Mouse (Mus musculus): ENCODE measurements around the gene Lce1m. TPM values are rescaled to one million over a fixed set of nuclear protein-coding genes. Genes with fewer than 3 reads are reported as not detected.
"Not testable (repeated sequence)": the region's sequence is repeated elsewhere in the genome, so short reads cannot be mapped to it uniquely, and the experiment has no call there.

Lce1m gene
- total RNA-seq (2021): not detected
- long read RNA-seq, experiment 1: 0 reads
- long read RNA-seq, experiment 2: 0 reads

DNA sequence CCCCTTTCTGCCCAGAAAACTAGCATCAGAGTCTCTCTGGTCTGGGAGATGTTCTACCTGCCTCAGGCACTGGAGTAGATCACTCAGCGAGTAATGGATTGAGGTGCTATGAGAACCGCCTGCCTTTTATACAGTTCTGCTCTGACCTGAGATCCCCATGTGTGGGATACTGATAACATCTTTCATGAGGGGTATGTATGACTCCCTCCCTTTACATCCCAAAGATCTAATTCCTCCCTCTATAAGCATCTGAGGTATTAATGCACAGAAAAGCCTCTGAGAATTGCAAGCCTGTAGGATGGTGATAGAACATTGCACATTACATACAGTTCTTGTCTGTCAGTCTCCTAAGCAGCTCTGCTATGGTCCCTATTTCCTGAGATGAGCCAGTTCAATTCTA, at the start of gene Lce1m:
TSS of gene Lce1m (minus strand) at position 101 of the 400 bp plus-strand sequence.
- DNase-seq: no peak

DNA sequence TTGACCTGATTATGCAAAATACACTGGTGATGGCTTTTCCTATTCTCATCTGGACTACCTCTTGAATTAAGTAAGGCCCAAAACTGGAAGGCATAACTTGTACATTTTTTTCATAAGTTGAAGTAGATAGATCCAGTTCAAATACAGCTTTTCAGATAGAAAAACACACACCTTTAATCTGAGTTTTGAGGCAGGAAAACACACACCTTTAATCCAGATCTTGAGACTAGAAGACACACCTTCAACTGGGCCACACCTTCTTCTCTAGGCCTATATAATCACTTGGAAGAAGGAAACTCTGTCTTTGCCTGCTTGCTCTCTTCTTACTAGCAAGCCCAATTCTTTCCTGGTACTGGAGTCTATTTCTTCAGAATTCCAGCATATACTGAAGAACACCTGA, 49.7 kb upstream of the Lce1m start, which contains the start of gene Gm4858:
TSS of gene Gm4858 (plus strand) at position 301 of the 400 bp plus-strand sequence.
- not testable (repeated sequence) for DNase-seq

DNA sequence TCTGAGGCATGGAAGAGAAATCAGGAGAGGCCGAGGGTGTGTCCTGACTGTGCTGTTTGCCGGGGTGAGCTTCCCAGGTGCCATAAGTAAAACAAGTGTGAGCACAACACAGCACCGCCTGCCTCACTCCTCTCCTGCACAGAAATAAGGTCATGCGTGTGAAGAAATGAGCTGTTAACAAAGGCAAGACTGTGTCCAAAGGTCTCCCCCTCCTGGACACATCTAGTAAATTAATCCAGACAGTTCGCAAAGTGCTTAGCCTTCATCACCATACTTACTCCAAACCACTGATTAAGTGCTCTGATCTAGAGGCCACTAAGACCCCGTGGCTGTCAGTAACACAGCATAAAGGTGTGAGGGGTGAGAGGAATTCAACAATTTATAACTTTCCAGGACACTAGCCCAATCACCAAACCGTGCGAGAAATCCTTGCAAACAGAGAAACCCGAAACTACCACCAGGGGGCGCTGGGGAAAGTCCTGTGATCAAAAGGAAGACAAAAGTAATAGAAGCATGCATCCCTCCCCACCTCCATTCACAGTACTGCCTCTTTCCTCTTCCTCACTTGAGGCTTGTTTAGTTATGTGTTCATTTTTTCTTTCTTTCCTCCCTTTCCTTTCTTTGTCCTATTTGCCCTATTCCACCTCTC, 34.1 kb upstream of the Lce1m start:
- peak in 1 of 2 experiments; percentile 7 for DNase-seq

DNA sequence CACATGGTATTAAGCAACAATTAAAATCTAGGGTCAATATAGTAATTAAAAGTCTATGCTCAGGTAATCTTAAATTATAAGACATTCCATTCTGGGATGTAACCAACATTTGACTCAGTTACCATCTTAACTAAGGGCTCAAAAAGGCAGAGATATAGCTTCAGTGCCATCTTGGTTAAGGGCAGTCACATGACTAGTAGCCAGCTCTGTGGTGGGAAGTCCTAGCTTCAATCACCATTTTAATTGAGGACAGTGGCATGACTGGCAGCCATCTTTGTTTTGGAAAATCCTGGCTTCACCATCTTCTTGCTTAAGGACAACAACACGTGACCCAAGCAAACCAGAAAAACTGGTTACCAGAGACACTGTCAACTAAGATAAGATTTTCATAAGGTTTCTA, 31.3 kb upstream of the Lce1m start:
- no peak for DNase-seq

DNA sequence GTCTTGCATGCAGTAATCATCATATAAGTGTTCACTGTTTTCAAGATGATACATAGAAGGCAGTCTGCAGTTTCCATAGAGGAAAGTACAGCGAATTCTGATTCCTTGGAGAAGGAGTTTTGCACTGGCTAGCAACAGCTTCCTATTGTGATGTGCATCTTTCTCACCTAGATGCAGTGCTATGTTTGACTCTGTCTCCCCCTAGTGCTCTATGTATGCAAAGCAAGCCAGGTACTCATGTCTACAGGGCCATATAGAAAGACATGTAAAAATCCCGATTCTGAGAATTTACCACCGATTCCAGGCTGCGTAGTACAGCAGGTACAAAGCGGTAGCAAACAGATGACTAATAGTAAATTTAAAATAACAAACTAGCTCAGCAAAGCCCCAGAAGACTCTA, 12.6 kb upstream of the Lce1m start:
- peak in 1 of 2 experiments; percentile 7 for DNase-seq

DNA sequence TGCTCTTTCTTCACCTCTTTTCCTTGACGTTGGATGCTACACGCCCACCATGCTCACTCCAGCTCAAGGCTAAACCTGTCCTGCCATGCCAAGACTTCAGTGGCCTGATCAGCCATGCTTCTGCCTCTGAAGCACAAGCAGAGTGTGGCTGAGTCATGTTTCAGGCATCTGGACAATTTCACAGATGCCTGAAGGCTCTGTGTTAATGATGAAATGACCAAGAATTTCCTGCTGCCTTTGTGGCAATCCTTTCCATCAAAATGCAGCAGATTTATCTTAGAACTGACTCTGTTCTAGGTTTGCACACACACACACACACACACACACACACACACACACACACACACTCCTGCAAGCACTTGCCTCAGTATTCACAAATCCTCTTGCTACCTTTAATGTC, 6.6 kb upstream of the Lce1m start:
- no peak for DNase-seq

DNA sequence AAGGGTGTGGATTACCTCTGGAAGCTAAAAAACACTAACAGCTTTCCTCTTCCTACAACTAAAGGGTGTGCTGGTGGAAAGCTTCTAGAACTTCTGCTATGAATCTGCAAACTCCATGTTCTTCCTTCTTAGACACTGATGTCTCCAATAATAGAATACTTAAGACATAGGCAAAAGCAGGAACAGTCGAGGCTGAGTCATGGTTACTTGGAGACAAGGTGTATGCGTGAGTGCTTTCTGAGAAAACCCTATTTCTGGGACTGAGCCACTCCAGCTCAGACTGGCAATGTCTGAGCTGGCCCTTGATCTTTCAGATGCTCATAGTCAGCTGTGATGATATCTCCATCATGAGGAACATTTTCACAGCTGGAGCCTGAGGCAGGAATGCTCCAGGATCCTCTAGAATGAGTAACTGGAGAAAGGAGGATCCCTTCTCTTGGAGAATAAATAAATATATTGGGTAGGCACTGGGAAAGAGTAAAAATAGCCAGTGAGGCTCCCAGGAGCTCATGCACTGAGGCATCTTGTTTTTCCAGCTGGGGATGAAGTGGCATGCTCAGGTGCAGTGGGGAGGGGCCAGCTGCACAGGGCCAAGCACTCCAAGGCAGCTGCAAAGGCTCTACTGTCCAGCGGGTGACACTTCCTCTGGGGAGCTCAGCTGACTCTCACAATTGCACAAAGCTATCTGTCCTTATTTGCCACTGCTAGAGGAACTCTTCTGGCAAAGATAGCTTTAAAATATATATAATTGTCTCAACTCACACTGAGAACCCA, 4.7 kb upstream of the Lce1m start:
- no peak for DNase-seq

DNA sequence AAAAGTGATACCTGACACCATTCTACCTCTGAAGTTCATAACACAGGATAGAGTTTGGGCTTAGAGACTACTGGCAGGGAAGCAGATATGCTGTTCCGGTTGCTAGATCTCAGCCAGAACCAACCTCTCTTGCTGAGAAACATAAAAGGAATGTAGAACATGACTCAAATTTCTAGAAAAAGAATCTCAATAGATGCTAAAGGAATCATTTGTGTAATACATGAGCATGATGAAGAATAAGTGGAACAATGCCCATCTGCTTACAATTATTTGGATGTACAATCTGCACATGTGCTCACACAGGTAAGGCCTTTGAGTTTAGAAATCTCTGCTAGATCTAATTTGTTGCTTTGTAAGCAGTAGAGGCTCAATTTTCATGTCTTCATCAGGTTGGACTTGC, 2.3 kb upstream of the Lce1m start:
- DNase-seq: no peak

DNA sequence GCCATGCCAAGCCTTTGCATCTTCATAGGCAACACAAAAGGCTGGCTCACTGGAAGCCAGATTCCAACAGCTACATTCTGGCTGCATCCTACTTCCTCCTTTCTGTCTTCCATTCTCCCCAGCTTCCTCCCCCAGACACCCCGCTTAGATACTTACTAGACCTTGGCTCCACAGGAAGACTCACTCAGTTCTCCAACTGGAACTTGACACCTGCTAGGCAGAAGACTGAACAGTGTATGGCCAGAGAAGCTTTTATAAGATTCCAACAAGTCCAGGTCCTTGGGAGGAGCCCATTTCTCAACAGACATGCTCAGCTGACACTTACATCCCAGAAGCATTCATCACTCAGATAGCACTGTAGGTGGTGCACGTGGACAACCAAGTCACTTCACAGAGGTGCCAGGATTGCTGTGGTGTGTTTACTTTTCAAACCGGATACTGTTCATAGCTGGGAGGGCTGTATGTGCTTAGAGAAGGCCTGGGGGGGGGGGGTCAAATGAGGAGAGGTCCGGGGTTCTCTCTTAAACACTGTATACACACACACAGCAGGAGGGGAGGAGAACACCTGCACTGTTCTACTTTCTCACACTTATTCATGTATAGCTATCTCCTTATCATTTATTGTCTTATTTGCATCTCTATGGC, 3.3 kb downstream of the Lce1m start, which contains the start of gene Crct1:
TSS of gene Crct1 (minus strand) at position 228 of the 645 bp plus-strand sequence.
- no peak for DNase-seq

DNA sequence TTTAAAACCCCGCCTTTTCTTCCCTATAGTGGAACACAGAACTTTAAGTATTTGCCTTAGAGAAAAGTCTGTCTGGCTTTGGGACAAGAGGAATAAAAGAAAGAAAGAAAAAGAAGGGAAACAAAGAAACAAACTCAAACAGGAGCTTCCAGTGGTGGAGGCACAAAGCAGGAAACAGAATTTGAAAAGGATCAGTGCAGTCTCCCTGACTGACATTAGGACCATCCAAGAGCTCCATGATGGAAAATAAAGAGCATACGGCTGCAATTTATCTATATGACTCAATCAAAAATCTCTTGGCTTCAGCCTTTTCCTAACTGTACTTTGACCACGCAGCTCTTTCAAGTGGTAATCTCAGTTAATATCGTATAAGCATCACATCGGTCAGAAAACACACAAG, 4.0 kb downstream of the Lce1m start:
- DNase-seq: no peak

DNA sequence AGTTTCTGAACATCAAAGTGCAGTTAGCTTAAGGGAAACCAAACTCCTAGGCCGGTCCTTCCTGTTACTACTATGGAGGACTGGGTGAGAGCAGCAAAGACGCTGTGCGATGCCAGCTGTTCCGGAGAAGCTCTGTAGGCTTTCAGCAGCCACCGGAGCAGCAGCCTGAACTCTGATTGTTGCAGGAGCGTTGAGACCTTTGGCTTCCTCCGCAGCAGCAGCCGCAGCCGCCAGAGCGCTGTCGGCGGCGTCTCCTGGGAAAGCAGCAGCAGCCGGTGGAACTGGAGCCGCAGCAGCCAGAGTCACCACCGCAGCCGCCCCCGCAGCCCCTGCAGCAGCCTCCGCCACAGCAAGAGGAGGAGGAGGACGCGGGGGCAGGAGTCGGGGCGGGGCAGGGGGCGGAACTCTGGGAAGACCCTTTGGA, 4.5 kb downstream of the Lce1m start:
- peak; percentile 6 to 7 for DNase-seq

DNA sequence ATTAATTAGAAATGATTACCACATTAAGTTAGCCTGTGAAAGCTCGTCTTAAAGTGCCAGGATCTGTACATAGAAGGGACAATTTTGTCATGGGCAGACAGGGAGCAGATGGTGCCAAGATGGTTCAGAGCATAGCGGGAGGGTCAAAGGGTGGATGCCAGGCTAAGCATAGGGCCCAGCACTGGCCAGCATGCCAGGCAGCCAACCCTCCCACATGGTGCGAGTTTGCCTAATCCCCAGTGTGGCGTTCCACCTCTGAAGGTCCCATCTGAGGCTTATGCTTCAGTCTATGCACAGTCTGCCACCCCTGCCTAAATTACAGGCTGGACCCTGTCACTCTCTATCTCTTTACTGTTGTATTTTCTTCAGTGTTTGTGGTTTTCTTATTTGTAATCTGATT, 16.0 kb downstream of the Lce1m start:
- DNase-seq: no peak

DNA sequence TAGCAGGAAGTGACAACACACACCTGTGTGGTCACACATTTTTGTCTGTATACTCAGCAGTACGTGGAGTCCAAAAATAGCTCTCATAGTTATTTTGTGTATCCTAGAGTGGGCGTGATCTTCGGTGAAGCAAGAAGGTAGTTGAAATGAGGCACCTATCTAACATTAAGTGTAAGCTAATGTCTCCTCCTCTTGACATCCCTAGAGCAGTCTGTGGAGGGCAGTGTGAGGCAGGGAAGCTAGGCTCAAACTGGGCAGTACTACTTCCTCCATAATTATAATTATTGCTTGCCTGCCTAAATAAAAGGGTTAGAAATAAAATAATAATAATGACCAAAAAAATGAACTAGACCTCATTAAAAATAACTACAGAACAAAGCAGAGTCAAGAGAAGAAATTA, 18.2 kb downstream of the Lce1m start:
- no peak for DNase-seq

DNA sequence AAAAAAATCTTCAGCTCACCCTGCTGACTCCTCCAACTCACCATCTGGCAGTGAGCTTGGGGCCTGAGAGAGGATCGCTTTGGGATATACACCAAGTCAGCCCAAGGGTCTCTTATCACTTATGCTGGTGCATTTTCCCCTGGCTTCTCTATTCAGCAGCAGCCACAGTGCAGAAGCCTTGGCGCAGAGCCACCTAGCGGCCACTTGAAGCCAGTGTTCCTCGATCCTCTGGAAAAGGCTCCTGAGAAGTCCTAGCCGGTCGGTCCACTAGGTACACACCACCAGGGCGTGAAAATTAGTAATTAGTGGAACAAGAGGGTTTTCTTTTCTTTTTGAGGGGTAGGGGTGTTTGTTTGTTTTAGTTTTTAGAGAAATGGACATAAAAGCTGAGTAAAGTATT, 20.2 kb downstream of the Lce1m start:
- DNase-seq: peak; percentile 19 to 53

DNA sequence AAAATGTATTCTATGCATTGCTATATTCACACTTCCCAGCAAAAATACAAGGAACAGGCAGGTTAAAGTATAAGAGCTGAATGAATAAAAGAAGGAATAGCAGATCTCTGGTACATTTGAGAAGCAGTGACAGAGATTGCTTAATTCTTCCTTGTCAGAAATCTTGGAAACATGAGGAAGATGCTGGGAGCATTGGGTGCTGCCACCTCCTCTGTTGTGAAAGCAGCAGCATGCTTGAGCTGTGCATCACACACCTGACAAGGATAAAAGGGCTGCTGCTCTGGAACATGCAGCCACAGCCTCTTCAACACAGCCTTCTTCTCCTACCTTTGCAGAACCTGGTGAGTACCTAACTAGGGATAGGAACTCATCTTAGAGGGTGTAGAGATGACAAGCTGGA, 26.9 kb downstream of the Lce1m start, which contains the start of gene Lce3f:
TSS of gene Lce3f (plus strand) at position 301 of the 400 bp plus-strand sequence.
- no peak for DNase-seq

DNA sequence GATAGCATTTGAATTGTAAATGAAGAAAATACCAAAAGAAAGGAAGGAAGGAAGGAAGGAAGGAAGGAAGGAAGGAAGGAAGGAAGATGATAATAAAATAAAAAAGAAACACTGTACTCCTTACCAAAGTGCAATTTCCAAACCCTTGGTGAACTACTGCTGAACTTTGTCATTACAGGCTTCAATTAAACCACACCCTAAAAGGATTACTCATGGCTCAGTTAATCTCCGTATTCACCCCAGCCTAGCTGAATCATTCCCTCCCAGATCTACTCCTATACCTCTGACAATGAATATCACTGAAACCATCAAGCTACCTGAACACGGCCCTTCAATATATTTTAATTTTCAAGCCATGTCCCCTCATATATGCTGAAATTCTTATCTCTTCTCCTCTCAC, 40.4 kb downstream of the Lce1m start:
- DNase-seq: no peak

Other genes starting within 250 kb of the Lce1m start
- not detected for gene Lce1i, start 240.2 kb downstream of the Lce1m start, total RNA-seq (2021)
- gene Lce1j, start 228.5 kb downstream of the Lce1m start, total RNA-seq (2021): not detected
- gene Lce1k, start 211.2 kb downstream of the Lce1m start, total RNA-seq (2021): not detected
- gene Kprp, start 191.8 kb downstream of the Lce1m start, total RNA-seq (2021): not detected
- not detected for gene Lce1l, start 167.8 kb downstream of the Lce1m start, total RNA-seq (2021)
- not detected for gene 2310050C09Rik, start 148.8 kb downstream of the Lce1m start, total RNA-seq (2021)
- gene Lce3a, start 92.8 kb downstream of the Lce1m start, total RNA-seq (2021): not detected
- gene Lce3b, start 86.1 kb downstream of the Lce1m start, total RNA-seq (2021): not detected
- not detected for gene Lce3c, start 74.6 kb downstream of the Lce1m start, total RNA-seq (2021)
- gene Lce3d, start 61.7 kb downstream of the Lce1m start, total RNA-seq (2021): not detected
- gene Lce3e, start 52.0 kb downstream of the Lce1m start, total RNA-seq (2021): not detected
- not detected for gene Lce3f, start 26.8 kb downstream of the Lce1m start, total RNA-seq (2021)
- gene Crct1, start 3.4 kb downstream of the Lce1m start, total RNA-seq (2021): not detected
- gene Gm4858, start 49.8 kb upstream of the Lce1m start, total RNA-seq (2021): not detected
- not detected for gene Crnn, start 125.7 kb upstream of the Lce1m start, total RNA-seq (2021)
- not detected for gene Flg2, start 178.2 kb upstream of the Lce1m start, total RNA-seq (2021)